Mouse (Mus musculus): ENCODE data around the gene Syn3. TPM values are rescaled to one million over a fixed set of nuclear protein-coding genes. Genes with fewer than 3 reads are reported as not detected.
A peak's percentile ranks its signal among the peaks of the same experiment; 100 is the strongest.
"Not testable (repeated sequence)": the region's sequence is repeated elsewhere in the genome, so short reads cannot be mapped to it uniquely, and the experiment has no call there.

Gene Syn3
- total RNA-seq, 2 experiments from 2014 or later: 23.0 to 27.5 TPM

- DNase-seq (ENCODE audit: low spot score in 2 of 2): peak; percentile 44 to 47
These were observed 25.0 kb downstream of the Syn3 start for GRCm38 (mm10) chr10:86473637-86474154.

GRCm38 (mm10) chr10:86468612-86469546 is 29.8 kb downstream of the Syn3 start:
- DNase-seq (ENCODE audit: low spot score in 2 of 2): no peak

- DNase-seq (ENCODE audit: low spot score in 2 of 2): peak; percentile 85 to 88
These were observed 35.0 kb downstream of the Syn3 start for GRCm38 (mm10) chr10:86463538-86464199.

GRCm38 (mm10) chr10:86459643-86460042 is 39.1 kb downstream of the Syn3 start:
- DNase-seq (ENCODE audit: low spot score in 2 of 2): no peak

- DNase-seq (ENCODE audit: low spot score in 2 of 2): peak in 1 of 2 experiments; percentile 32
These were observed 41.0 kb downstream of the Syn3 start for GRCm38 (mm10) chr10:86457665-86458209.

- DNase-seq (ENCODE audit: low spot score in 2 of 2): no peak
These were observed 41.5 kb downstream of the Syn3 start for GRCm38 (mm10) chr10:86457195-86457594.

GRCm38 (mm10) chr10:86455296-86456055 is 43.2 kb downstream of the Syn3 start:
- no peak for DNase-seq (ENCODE audit: low spot score in 2 of 2)

- DNase-seq (ENCODE audit: low spot score in 2 of 2): peak; percentile 23 to 45
These were observed 46.2 kb downstream of the Syn3 start for GRCm38 (mm10) chr10:86452326-86452995.

GRCm38 (mm10) chr10:86451294-86451693 is 47.4 kb downstream of the Syn3 start:
- DNase-seq (ENCODE audit: low spot score in 2 of 2): no peak

GRCm38 (mm10) chr10:86446649-86447048 is 52.0 kb downstream of the Syn3 start:
- no peak for DNase-seq (ENCODE audit: low spot score in 2 of 2)

- no peak for DNase-seq (ENCODE audit: low spot score in 2 of 2)
These were observed 53.5 kb downstream of the Syn3 start for GRCm38 (mm10) chr10:86445207-86445606.

GRCm38 (mm10) chr10:86444665-86445064 is 54.0 kb downstream of the Syn3 start:
- no peak for DNase-seq (ENCODE audit: low spot score in 2 of 2)

GRCm38 (mm10) chr10:86441765-86442164 is 56.9 kb downstream of the Syn3 start:
- DNase-seq (ENCODE audit: low spot score in 2 of 2): no peak

GRCm38 (mm10) chr10:86439640-86440039 is 59.1 kb downstream of the Syn3 start:
- no peak for DNase-seq (ENCODE audit: low spot score in 2 of 2)

GRCm38 (mm10) chr10:86437294-86437693 is 61.4 kb downstream of the Syn3 start:
- DNase-seq (ENCODE audit: low spot score in 2 of 2): no peak

- not testable (repeated sequence) for DNase-seq (ENCODE audit: low spot score in 2 of 2)
These were observed 63.7 kb downstream of the Syn3 start for GRCm38 (mm10) chr10:86435006-86435405.

- no peak for DNase-seq (ENCODE audit: low spot score in 2 of 2)
These were observed 69.0 kb downstream of the Syn3 start for GRCm38 (mm10) chr10:86429651-86430050.

- DNase-seq (ENCODE audit: low spot score in 2 of 2): no peak
These were observed 70.7 kb downstream of the Syn3 start for GRCm38 (mm10) chr10:86427956-86428355.

GRCm38 (mm10) chr10:86425690-86426530 is 72.8 kb downstream of the Syn3 start:
- DNase-seq (ENCODE audit: low spot score in 2 of 2): no peak

Data from left cerebral cortex, adult 18-20 months (tissue).